Mouse (Mus musculus): Measurements from ENCODE around the gene Snx30.

The Snx30 gene

GRCm38 (mm10) chr4:59822119-59822518 lies 16.5 kb downstream of the Snx30 start:
- TF ChIP-seq NANOG (IDR thresholded peaks at IDR 0.05; ENCODE audit: borderline replicate concordance, low read length) (no peak), CTCF (conservative IDR thresholded peaks at IDR 0.05; ENCODE audit: low read length) (no peak), POU5F1 (IDR thresholded peaks at IDR 0.05; ENCODE audit: borderline replicate concordance, low read length) (no peak)
- no peak overlapping the region for H3K4me3 ChIP-seq (replicated peaks; ENCODE audit: low read length)
- H3K4me1 ChIP-seq (replicated peaks; ENCODE audit: low read depth, low read length) = peaks cover 61% of the 10 kb centered on the region
- no peaks in the 10 kb centered on the region for H3K27me3 ChIP-seq (ENCODE audit: insufficient read depth, low read length)
- no peaks in the 10 kb centered on the region for H3K9me3 ChIP-seq (ENCODE audit: low read length)
- H3K36me3 ChIP-seq (ENCODE audit: insufficient read depth, low read length) = peaks cover 35% of the 10 kb centered on the region

GRCm38 (mm10) chr4:59823470-59823869 lies 17.8 kb downstream of the Snx30 start:
- peaks cover 57% of the 10 kb centered on the region for H3K4me1 ChIP-seq (replicated peaks; ENCODE audit: low read depth, low read length)
- no peaks in the 10 kb centered on the region for H3K9me3 ChIP-seq (ENCODE audit: low read length)
- no peak for TF ChIP-seq NANOG (IDR thresholded peaks at IDR 0.05; ENCODE audit: borderline replicate concordance, low read length)
- TF ChIP-seq POU5F1 (IDR thresholded peaks at IDR 0.05; ENCODE audit: borderline replicate concordance, low read length) = no peak
- TF ChIP-seq CTCF (conservative IDR thresholded peaks at IDR 0.05; ENCODE audit: low read length) = no peak
- no peaks in the 10 kb centered on the region for H3K27me3 ChIP-seq (ENCODE audit: insufficient read depth, low read length)
- peaks cover 29% of the 10 kb centered on the region for H3K36me3 ChIP-seq (ENCODE audit: insufficient read depth, low read length)
- no peak overlapping the region; the same call in 1 of the 2 replicates for H3K4me3 ChIP-seq (replicated peaks; ENCODE audit: low read length)

GRCm38 (mm10) chr4:59824860-59825259 lies 19.2 kb downstream of the Snx30 start:
- H3K27me3 ChIP-seq (ENCODE audit: insufficient read depth, low read length) = no peaks in the 10 kb centered on the region
- H3K4me3 ChIP-seq (replicated peaks; ENCODE audit: low read length) = no peak overlapping the region
- peaks cover 46% of the 10 kb centered on the region for H3K4me1 ChIP-seq (replicated peaks; ENCODE audit: low read depth, low read length)
- TF ChIP-seq NANOG (IDR thresholded peaks at IDR 0.05; ENCODE audit: borderline replicate concordance, low read length) (no peak), POU5F1 (IDR thresholded peaks at IDR 0.05; ENCODE audit: borderline replicate concordance, low read length) (no peak), CTCF (conservative IDR thresholded peaks at IDR 0.05; ENCODE audit: low read length) (no peak)
- no peaks in the 10 kb centered on the region for H3K9me3 ChIP-seq (ENCODE audit: low read length)
- peaks cover 30% of the 10 kb centered on the region for H3K36me3 ChIP-seq (ENCODE audit: insufficient read depth, low read length)

GRCm38 (mm10) chr4:59825634-59826033 lies 20.0 kb downstream of the Snx30 start:
- Histone ChIP-seq H3K4me1 (replicated peaks; ENCODE audit: low read depth, low read length) (peaks cover 45% of the 10 kb centered on the region), H3K9me3 (ENCODE audit: low read length) (no peaks in the 10 kb centered on the region), H3K4me3 (replicated peaks; ENCODE audit: low read length) (no peak overlapping the region), H3K36me3 (ENCODE audit: insufficient read depth, low read length) (peaks cover 27% of the 10 kb centered on the region), H3K27me3 (ENCODE audit: insufficient read depth, low read length) (no peaks in the 10 kb centered on the region)
- TF ChIP-seq CTCF (conservative IDR thresholded peaks at IDR 0.05; ENCODE audit: low read length) (no peak), NANOG (IDR thresholded peaks at IDR 0.05; ENCODE audit: borderline replicate concordance, low read length) (no peak), POU5F1 (IDR thresholded peaks at IDR 0.05; ENCODE audit: borderline replicate concordance, low read length) (no peak)

- TF ChIP-seq POU5F1 (IDR thresholded peaks at IDR 0.05; ENCODE audit: borderline replicate concordance, low read length) (no peak), NANOG (IDR thresholded peaks at IDR 0.05; ENCODE audit: borderline replicate concordance, low read length) (no peak), CTCF (conservative IDR thresholded peaks at IDR 0.05; ENCODE audit: low read length) (no peak)
- H3K36me3 ChIP-seq (ENCODE audit: insufficient read depth, low read length) = peaks cover 24% of the 10 kb centered on the region
Observed at GRCm38 (mm10) chr4:59826381-59826780, 20.7 kb downstream of the Snx30 start.

GRCm38 (mm10) chr4:59829072-59829471 lies 23.4 kb downstream of the Snx30 start:
- H3K36me3 ChIP-seq (ENCODE audit: insufficient read depth, low read length) = peaks cover 31% of the 10 kb centered on the region
- H3K9me3 ChIP-seq (ENCODE audit: low read length) = no peaks in the 10 kb centered on the region
- no peak for TF ChIP-seq POU5F1 (IDR thresholded peaks at IDR 0.05; ENCODE audit: borderline replicate concordance, low read length)
- no peak for TF ChIP-seq NANOG (IDR thresholded peaks at IDR 0.05; ENCODE audit: borderline replicate concordance, low read length)
- TF ChIP-seq CTCF (conservative IDR thresholded peaks at IDR 0.05; ENCODE audit: low read length) = no peak
- H3K27me3 ChIP-seq (ENCODE audit: insufficient read depth, low read length) = no peaks in the 10 kb centered on the region
- H3K4me3 ChIP-seq (replicated peaks; ENCODE audit: low read length) = no peak overlapping the region
- H3K4me1 ChIP-seq (replicated peaks; ENCODE audit: low read depth, low read length) = peaks cover 31% of the 10 kb centered on the region

More at GRCm38 (mm10) chr4:59826381-59826780, 20.7 kb downstream of the Snx30 start:
- H3K27me3 ChIP-seq (ENCODE audit: insufficient read depth, low read length) = no peaks in the 10 kb centered on the region
- H3K4me1 ChIP-seq (replicated peaks; ENCODE audit: low read depth, low read length) = peaks cover 45% of the 10 kb centered on the region
- H3K4me3 ChIP-seq (replicated peaks; ENCODE audit: low read length) = no peak overlapping the region
- H3K9me3 ChIP-seq (ENCODE audit: low read length) = no peaks in the 10 kb centered on the region

GRCm38 (mm10) chr4:59831038-59831437 lies 25.4 kb downstream of the Snx30 start:
- Histone ChIP-seq H3K4me3 (replicated peaks; ENCODE audit: low read length) (no peak overlapping the region), H3K4me1 (replicated peaks; ENCODE audit: low read depth, low read length) (peaks cover 12% of the 10 kb centered on the region), H3K9me3 (ENCODE audit: low read length) (no peaks in the 10 kb centered on the region), H3K36me3 (ENCODE audit: insufficient read depth, low read length) (peaks cover 38% of the 10 kb centered on the region), H3K27me3 (ENCODE audit: insufficient read depth, low read length) (no peaks in the 10 kb centered on the region)
- no peak for TF ChIP-seq CTCF (conservative IDR thresholded peaks at IDR 0.05; ENCODE audit: low read length)

GRCm38 (mm10) chr4:59832810-59833209 lies 27.2 kb downstream of the Snx30 start:
- Histone ChIP-seq H3K4me3 (replicated peaks; ENCODE audit: low read length) (no peak overlapping the region), H3K27me3 (ENCODE audit: insufficient read depth, low read length) (no peaks in the 10 kb centered on the region), H3K36me3 (ENCODE audit: insufficient read depth, low read length) (peaks cover 27% of the 10 kb centered on the region)

GRCm38 (mm10) chr4:59837659-59838058 lies 32.0 kb downstream of the Snx30 start:
- no peaks in the 10 kb centered on the region for H3K9me3 ChIP-seq (ENCODE audit: low read length)
- H3K4me3 ChIP-seq (replicated peaks; ENCODE audit: low read length) = no peak overlapping the region
- H3K36me3 ChIP-seq (ENCODE audit: insufficient read depth, low read length) = peaks cover 14% of the 10 kb centered on the region
- no peak for TF ChIP-seq CTCF (conservative IDR thresholded peaks at IDR 0.05; ENCODE audit: low read length)
- no peak for TF ChIP-seq POU5F1 (IDR thresholded peaks at IDR 0.05; ENCODE audit: borderline replicate concordance, low read length)
- no peak for TF ChIP-seq NANOG (IDR thresholded peaks at IDR 0.05; ENCODE audit: borderline replicate concordance, low read length)
- H3K4me1 ChIP-seq (replicated peaks; ENCODE audit: low read depth, low read length) = peaks cover 18% of the 10 kb centered on the region
- no peaks in the 10 kb centered on the region for H3K27me3 ChIP-seq (ENCODE audit: insufficient read depth, low read length)

More at GRCm38 (mm10) chr4:59832810-59833209, 27.2 kb downstream of the Snx30 start:
- H3K9me3 ChIP-seq (ENCODE audit: low read length) = no peaks in the 10 kb centered on the region
- peaks cover 12% of the 10 kb centered on the region for H3K4me1 ChIP-seq (replicated peaks; ENCODE audit: low read depth, low read length)
- TF ChIP-seq CTCF (conservative IDR thresholded peaks at IDR 0.05; ENCODE audit: low read length) (no peak), POU5F1 (IDR thresholded peaks at IDR 0.05; ENCODE audit: borderline replicate concordance, low read length) (no peak), NANOG (IDR thresholded peaks at IDR 0.05; ENCODE audit: borderline replicate concordance, low read length) (no peak)

Measured in E14TG2a.4 (cell line).